Mouse (Mus musculus) effector memory CD4-positive, alpha-beta T cell, adult 7 months (primary cell): ENCODE measurements around the gene Ptpa. TPM values are rescaled to one million over a fixed set of nuclear protein-coding genes. Genes with fewer than 3 reads are reported as not detected.

Experiments
- polyA plus RNA-seq: library from polyadenylated mRNA; unstranded; fragments of 100-300 nt; shearing (Covaris generic); gene quantifications from one replicate; pipeline ENCODE4 v1.2.1, GENCODE M21; 2017

The Ptpa gene
- polyA plus RNA-seq = 91.0 TPM

GRCm38 (mm10) chr2:30415936-30416648, at the start of gene Ptpa:
TSS of gene Ptpa (plus strand) at chr2:30416039.

DNA sequence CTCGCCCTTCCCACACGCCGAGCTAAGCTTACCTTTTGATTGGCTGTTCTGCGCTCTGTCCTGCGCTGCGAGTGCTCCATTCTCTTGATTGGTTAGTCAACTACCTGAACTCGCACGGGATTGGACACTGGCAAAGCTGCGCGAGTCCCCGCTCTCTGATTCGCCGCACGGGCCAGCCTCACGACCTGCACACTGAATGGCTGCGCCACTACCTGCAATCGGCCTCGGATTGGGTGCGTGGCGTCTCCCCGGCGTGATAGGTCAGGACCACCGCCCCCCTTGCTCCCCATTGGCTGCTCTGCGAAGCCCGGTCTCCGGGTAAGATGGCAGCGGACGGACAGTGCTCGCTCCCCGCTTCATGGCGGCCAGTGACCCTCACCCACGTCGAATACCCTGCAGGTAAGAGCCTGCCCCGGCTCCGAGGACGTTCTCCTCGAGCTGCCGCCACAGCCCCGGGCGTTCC, 23.7 kb upstream of the Ptpa start, which contains the start of gene Dolpp1:
Gene Dolpp1, plus strand, starts transcription at position 141 of the 463 bp plus-strand sequence.

DNA sequence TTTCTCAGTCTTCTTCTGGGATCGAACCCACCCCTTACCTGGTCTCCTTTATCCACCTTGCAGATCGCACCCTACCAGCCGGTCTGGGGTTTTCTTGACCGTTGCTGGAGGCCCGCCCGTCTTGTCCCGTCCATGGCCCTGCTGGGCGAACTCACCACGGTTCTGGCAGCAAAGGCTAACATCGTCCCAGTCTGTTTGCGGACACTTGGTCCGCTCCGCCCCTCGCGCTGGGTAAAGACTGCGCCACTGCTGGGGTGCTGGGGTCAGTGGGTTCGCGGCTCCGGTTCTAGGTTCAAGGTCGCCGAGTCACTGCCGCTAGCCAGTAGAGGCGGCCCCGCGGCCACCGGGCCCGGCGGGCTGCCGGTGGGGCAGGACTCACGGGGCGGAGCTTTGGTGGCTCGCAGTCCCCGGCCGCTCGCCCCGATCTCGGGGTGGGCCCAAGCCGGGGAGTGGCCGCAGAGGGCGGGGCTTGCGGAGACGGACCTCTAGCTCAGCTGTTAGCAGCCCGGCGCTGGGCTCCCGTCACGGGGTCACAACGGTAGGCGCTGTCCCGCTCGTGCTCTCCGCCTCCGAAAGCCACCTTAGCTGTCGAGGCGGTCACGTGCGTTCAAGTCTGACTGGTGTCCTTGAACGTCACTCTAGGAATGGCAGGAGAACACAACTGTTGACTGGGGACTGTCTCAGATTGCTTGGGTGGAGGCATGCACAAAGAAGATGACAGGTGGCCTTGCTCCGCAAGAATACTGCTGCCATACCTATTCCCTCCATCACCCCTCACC, 493 bp upstream of the Ptpa start, which contains the start of gene Crat:
Gene Crat, minus strand, starts transcription at position 657 of the 779 bp plus-strand sequence.

GRCm38 (mm10) chr2:30474039-30474438, 58.2 kb downstream of the Ptpa start, which contains the start of gene Ier5l:
TSS of gene Ier5l (minus strand) at chr2:30474219.

Other genes starting within 250 kb of the Ptpa start
- gene Endog, start 244.5 kb upstream of the Ptpa start, polyA plus RNA-seq = 23.6 TPM
- gene Spout1, start 237.6 kb upstream of the Ptpa start, polyA plus RNA-seq = 28.2 TPM
- gene Kyat1, start 210.2 kb upstream of the Ptpa start, polyA plus RNA-seq = 7.8 TPM
- 3.4 TPM for gene Lrrc8a, start 178.3 kb upstream of the Ptpa start, polyA plus RNA-seq
- 1.6 TPM for gene Gm28035, start 175.5 kb upstream of the Ptpa start, polyA plus RNA-seq
- gene Phyhd1, start 149.8 kb upstream of the Ptpa start, polyA plus RNA-seq = 1.5 TPM
- gene Gm28038, start 135.0 kb upstream of the Ptpa start, polyA plus RNA-seq = not detected
- 6.4 TPM for gene Dolk, start 129.7 kb upstream of the Ptpa start, polyA plus RNA-seq
- gene Nup188, start 129.6 kb upstream of the Ptpa start, polyA plus RNA-seq = 16.6 TPM
- 79.2 TPM for gene Sh3glb2, start 56.7 kb upstream of the Ptpa start, polyA plus RNA-seq
- 4.6 TPM for gene Miga2, start 51.8 kb upstream of the Ptpa start, polyA plus RNA-seq
- 20.8 TPM for gene Dolpp1, start 23.8 kb upstream of the Ptpa start, polyA plus RNA-seq
- 11.1 TPM for gene Crat, start 226 bp upstream of the Ptpa start, polyA plus RNA-seq
- gene Ier5l, start 58.2 kb downstream of the Ptpa start, polyA plus RNA-seq = 29.6 TPM
- gene Cstad, start 179.0 kb downstream of the Ptpa start, polyA plus RNA-seq = 1.4 TPM